Mouse (Mus musculus): ENCODE data around the gene Smc3. TPM values are rescaled to one million over a fixed set of nuclear protein-coding genes. Genes with fewer than 3 reads are reported as not detected.
A peak's percentile ranks its signal among the peaks of the same experiment; 100 is the strongest.

The Smc3 gene
- total RNA-seq, 2 experiments from 2014 or later: 15.6 to 20.0 TPM

DNA sequence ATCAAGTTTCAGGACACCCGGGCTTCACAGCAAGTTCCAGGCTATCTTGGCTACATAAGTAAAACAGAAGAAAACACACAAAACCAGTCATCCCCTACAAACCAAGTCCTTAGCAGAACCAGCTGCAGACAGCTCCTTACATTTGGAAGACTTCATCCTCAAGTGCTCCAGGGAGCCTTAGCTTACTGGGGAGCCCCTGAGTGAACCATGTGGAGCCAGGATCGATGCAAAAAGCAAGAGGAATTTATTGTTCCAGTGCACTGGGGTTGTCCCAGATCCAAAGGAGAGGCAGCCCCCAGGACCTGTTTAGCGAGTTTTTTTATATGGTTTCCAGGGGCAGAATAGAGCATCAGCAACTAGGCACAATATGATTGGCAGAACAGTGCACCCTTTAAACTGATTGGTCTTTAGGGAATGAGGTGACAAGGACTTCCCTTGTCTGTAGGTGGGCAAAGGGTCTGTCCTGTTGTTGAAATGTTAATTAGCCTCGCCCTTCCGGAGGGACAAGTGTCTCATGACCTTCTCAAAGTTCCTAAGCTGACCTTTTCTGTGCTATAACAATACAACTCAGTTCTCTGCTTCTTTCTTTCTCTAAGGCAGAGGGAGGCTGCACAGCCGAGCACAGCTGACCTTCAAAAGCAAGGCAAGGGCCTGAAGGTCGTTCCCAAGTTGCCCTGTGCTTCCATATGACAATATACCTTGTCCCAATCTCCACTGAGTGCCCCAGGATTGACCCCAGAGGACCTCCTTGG is 3.3 kb upstream of the Smc3 start:
- intact Hi-C loops (cut with DNase I): loop anchor here (10.0 kb wide), 1 partner anchor 352 kb away; no protein-coding TSS in a partner anchor
- H3K27ac ChIP-seq: no peak overlapping the region
- no peak overlapping the region for H3K4me3 ChIP-seq
- TF ChIP-seq CTCF (IDR thresholded peaks at IDR 0.05): no peak
- DNase-seq: no peak

DNA sequence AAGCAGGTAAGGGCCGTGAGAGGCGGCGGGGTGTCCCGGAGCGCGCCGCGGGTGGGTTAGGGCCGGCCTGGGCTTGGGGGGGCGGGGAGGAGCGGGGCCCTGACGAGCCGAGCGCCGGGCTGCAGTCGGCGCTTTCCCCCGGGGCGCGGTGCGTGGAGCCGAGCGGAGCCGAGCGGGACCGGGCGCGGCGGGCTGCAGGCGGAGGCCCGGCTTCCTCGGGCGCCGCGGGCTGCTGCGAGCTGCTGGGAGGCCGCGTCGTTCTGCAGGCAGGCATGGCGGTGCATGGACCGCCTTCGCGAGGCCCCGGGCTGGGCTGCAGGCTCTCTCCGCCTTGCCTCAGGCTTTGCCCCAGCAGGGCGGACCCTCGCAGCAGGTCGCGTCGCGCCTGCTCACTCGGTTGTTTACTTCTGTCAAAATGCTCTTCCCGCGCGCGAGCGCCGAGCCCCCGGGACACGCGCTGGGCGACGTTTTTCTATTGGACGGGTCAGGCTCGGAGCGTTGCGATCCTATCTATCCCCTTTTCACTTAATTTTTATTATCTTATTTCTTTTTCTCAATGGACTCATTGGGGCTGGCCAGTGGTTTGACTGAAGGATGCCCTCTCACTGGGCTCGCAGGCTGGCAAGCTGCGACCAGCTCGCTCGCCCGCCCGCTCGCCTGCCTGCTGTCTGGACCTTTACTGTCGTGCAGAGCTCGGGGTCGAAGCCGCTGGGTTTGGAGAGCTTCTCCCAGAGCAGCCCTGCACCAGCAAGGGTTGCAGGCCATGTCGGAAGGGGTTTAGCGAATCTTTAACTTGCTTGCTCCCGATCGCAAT is 558 bp downstream of the Smc3 start:
- Histone ChIP-seq H3K27ac (peak overlapping the region; percentile 100), H3K4me3 (peak overlapping the region; percentile 87)
- intact Hi-C loops (cut with DNase I): loop anchor here (2.0 kb wide), 1 partner anchor 38 kb away; no protein-coding TSS in a partner anchor
- DNase-seq: peak; percentile 78
- no peak for TF ChIP-seq CTCF (IDR thresholded peaks at IDR 0.05)

DNA sequence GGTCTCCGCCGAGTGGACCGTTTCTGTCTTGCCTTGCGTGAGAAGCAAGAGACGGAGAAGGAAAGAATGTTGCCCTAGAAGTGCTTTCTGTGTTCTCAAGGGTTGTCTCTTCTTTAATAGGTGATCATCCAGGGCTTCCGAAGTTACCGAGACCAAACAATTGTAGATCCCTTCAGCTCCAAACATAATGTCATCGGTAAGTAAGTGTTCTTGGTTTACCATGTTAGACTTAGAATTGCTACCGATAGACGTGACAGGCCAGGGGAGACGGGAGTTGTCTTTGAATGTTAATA is 1.1 kb downstream of the Smc3 start:
- intact Hi-C loops (cut with DNase I): loop anchor here (2.0 kb wide), 1 partner anchor 37 kb away; no protein-coding TSS in a partner anchor
- TF ChIP-seq CTCF (IDR thresholded peaks at IDR 0.05): no peak
- Histone ChIP-seq H3K27ac (peak overlapping the region; percentile 100), H3K4me3 (peak overlapping the region; percentile 87)
- DNase-seq: no peak

DNA sequence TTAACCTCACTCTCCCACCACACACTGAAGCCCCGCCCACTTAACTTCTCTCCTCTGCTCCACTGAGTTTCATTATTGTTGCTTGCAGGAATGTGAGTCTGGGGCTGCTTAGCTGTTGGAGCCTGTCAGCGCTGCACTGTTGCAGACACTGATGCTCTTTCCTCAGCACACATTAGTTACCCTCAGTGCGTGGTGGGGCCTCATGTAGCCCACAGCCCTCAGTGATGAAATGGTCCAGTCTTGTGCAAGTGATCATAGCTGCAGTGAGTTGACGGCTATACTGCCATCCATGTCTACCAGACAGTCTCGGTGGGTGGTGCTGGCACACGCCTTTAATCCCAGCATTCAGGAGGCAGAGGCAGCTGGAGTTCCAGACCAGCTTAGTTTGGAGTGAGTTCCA is 8.7 kb downstream of the Smc3 start:
- TF ChIP-seq CTCF (IDR thresholded peaks at IDR 0.05): no peak
- intact Hi-C loops (cut with DNase I): no loop called here
- H3K4me3 ChIP-seq: no peak overlapping the region
- no peak overlapping the region for H3K27ac ChIP-seq
- DNase-seq: no peak

DNA sequence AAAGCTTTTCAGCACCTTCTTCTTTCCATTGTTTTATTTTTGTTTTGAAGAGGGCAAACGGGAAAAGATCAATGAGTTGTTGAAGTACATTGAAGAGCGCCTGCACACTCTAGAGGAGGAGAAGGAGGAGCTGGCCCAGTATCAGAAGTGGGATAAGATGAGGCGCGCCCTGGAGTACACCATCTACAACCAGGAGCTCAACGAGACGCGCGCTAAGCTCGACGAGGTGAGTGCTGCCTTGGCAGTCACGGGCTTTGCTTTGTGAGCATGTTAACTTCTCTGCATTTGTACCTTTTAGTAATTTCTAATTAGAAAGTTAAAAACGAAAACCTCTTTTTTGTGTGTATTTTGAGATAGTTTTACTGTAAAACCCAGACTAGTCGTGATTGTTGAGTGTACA is 21.5 kb downstream of the Smc3 start:
- TF ChIP-seq CTCF (IDR thresholded peaks at IDR 0.05): no peak
- intact Hi-C loops (cut with DNase I): no loop called here
- no peak overlapping the region for H3K4me3 ChIP-seq
- H3K27ac ChIP-seq: no peak overlapping the region
- no peak for DNase-seq

DNA sequence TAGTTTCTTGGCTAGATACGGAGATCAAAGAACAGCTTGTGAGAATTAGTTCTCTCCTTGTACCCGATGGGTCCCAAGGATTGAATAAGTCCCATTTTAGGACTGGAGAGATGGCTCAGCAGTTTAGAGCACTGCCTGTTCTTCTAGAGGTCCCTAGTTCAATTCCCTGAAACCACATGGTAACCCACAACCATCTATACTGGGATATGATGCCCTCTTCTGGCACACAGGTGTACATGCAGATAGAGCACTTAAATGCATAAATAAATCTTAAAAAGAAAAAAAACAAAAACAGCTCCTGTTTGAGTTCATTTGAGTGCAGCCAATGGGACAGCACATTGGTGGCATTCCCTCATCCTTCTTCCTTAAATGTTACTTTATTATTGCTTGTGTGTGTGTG is 37.8 kb downstream of the Smc3 start:
- intact Hi-C loops (cut with DNase I): loop anchor here (2.0 kb wide), 1 partner anchor 37 kb away; the partner anchor contains the start of gene Smc3

DNA sequence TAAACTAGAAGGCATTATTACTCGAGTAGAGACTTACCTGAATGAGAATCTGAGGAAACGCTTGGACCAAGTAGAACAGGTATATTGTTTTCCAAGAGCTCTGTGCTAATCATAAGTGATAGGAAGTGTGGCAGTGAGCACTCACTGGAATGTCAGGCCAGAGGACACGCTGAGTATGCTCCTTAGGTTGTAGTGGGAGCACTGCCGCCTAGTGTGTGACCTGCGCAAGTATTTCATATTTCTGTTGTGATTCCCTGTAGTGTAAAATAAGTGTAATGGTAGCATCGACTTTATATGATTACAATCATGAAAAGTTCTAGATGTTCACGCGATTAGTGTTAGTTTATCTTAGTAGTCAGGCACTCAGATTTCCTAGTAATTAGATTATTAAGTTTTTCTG is 38.5 kb downstream of the Smc3 start:
- no peak for DNase-seq
- peak; percentile 22; the same call in 1 of the 2 replicates for TF ChIP-seq CTCF (IDR thresholded peaks at IDR 0.05)
- Histone ChIP-seq H3K4me3 (no peak overlapping the region), H3K27ac (no peak overlapping the region)
- intact Hi-C loops (cut with DNase I): loop anchor here (2.0 kb wide), 1 partner anchor 38 kb away; the partner anchor contains the start of gene Smc3

More for the DNA sequence above, 37.8 kb downstream of the Smc3 start:
- H3K4me3 ChIP-seq: no peak overlapping the region
- H3K27ac ChIP-seq: no peak overlapping the region
- peak; percentile 58 for TF ChIP-seq CTCF (IDR thresholded peaks at IDR 0.05)
- no peak for DNase-seq

DNA sequence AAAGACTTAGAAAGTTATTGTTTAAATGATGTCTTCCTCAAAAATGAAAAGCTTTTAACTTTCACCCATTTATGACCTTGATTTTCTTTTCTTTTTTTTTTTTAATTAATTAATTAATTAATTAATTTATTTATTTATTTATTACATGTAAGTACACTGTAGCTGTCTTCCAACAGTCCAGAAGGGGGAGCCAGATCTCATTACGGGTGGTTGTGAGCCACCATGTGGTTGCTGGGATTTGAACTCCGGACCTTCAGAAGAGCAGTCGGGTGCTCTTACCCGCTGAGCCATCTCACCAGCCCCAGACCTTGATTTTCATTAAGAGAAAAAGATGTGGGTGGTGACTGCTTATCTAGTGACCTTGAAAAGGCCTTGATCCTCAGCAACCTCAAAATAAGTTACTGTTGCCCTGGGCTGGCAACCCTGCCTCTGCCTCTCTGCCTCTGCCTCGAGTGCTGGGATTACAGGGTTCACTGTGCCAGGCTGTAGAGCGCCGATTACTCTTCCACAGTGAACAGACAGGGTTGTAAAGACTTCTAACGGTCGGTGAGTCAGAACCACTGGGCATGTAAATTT is 43.9 kb downstream of the Smc3 start:
- intact Hi-C loops (cut with DNase I): loop anchor here (10.0 kb wide), 1 partner anchor 181 kb away; no protein-coding TSS in a partner anchor
- Histone ChIP-seq H3K27ac (no peak overlapping the region), H3K4me3 (no peak overlapping the region)
- TF ChIP-seq CTCF (IDR thresholded peaks at IDR 0.05): peak; percentile 43
- DNase-seq: no peak

DNA sequence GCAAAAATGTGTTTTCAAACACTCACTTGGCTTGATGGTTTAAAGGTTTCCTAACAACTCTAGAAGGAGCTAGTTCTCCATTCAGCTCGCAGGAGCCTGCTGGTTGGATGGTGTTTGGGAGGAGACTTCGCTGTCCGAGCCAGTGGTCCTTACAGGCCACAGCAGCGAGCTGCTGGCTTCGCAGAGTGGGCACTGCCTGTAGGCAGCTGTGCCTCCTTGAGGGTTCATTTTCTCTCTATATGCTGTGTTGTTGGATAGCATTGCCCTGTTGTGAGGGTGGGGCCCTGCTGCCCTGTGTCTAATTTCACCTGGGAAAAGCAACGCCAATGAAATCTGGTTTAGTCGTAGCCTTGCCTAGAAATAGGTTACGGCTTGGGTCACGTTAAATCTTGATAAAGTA is 47.1 kb downstream of the Smc3 start:
- no peak for TF ChIP-seq CTCF (IDR thresholded peaks at IDR 0.05)
- H3K27ac ChIP-seq: peak overlapping the region; percentile 92
- intact Hi-C loops (cut with DNase I): loop anchor here (5.0 to 10.0 kb wide), 4 partner anchors 55 to 280 kb away; no protein-coding TSS in a partner anchor

DNA sequence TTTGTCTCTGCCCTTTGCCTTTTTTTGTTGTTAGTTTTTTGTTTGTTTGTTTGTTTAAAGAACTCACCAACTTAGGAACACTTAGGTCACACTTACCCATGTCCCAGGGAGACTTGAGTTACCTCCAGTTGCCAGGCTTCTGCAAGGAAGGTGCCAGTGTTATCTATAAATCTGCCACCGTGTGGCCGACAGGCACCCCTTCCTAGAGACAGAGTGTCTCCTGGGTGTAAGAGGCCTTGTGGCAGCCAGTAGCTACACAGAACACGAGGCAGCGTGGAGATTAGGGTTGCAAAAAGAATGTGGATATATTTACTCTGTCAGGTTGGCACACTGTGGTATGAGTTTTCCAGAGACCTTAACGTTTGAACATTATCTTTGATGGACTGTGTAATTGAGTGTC is 47.9 kb downstream of the Smc3 start:
- DNase-seq: peak; percentile 72
- intact Hi-C loops (cut with DNase I): loop anchor here (2.0 to 10.0 kb wide), 5 partner anchors 54 to 279 kb away; no protein-coding TSS in a partner anchor
- Histone ChIP-seq H3K27ac (peak overlapping the region; percentile 92), H3K4me3 (no peak overlapping the region)
- TF ChIP-seq CTCF (IDR thresholded peaks at IDR 0.05): peak; percentile 45

More for the DNA sequence above, 47.1 kb downstream of the Smc3 start:
- peak; percentile 36 for DNase-seq
- H3K4me3 ChIP-seq: no peak overlapping the region

DNA sequence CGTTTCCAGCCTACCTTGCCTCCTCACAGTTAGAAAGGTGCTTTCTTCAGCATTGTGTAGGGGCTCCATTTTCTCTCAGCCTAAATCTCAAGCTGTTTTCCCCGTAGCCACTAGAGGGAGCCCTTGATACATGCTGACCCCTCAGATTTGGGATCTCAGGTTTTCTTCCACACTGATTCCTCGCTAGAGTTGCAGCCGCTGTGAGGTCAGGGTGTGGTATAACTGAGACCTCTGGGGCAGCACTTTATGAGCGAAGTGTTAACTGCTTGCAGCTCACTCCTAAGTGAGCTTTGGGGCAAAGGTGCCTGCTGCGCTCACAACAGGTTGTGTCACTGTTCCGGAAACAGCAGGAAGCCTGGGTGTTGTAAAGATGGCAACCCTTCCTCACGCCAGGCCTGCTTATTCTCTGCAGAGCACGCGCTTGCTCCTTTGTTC is 48.6 kb downstream of the Smc3 start:
- H3K27ac ChIP-seq: peak overlapping the region; percentile 92
- peak; percentile 94 for TF ChIP-seq CTCF (IDR thresholded peaks at IDR 0.05)
- DNase-seq: peak; percentile 78
- peak overlapping the region; percentile 21 for H3K4me3 ChIP-seq
- intact Hi-C loops (cut with DNase I): loop anchor here (2.0 to 10.0 kb wide), 5 partner anchors 53 to 278 kb away; no protein-coding TSS in a partner anchor

DNA sequence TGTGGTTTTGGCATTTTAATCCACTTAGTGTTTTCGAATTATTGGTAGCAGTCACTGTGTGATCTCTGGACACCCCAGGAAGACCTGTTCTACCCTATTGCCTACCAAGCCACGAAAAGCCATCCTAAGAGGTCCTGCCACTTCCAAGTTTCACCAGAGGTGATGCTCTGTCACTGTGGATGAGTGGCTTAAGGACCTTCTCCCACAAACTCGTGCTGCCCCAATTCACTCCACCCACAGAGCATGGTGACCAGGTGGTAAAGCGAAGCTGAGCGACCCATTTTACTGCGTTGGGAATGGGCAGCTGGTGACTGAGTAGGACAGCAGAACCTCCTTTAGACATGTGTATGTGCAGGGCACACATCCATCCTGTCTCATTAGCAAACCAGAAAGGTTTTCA is 49.2 kb downstream of the Smc3 start:
- intact Hi-C loops (cut with DNase I): loop anchor here (2.0 to 10.0 kb wide), 5 partner anchors 53 to 278 kb away; no protein-coding TSS in a partner anchor

More for the DNA sequence above, 49.2 kb downstream of the Smc3 start:
- peak overlapping the region; percentile 21 for H3K4me3 ChIP-seq
- H3K27ac ChIP-seq: peak overlapping the region; percentile 92
- TF ChIP-seq CTCF (IDR thresholded peaks at IDR 0.05): peak; percentile 59
- DNase-seq: peak; percentile 33
